Mouse (Mus musculus) intestine, postnatal 0 days (tissue): Measurements from ENCODE around the gene Exosc5. TPM values are rescaled to one million over a fixed set of nuclear protein-coding genes. Genes with fewer than 3 reads are reported as not detected.

ENCODE experiments used
- ATAC-seq: fragments of 200-750 bp; cut with Nextera tagmentation; 2 replicates; pipeline ENCODE4 v1.8.0; 2017; ENCODE audit warnings: mild to moderate bottlenecking, moderate TSS enrichment, moderate library complexity
- H3K27ac ChIP-seq: fragments of 300-500 bp; sonication (generic); 2 replicates; pipeline ENCODE4 v1.5.1; 2014; ENCODE audit warnings: mild to moderate bottlenecking, low read depth, low read length, moderate library complexity
- H3K27me3 ChIP-seq: fragments of 300-500 bp; sonication (generic); replicated peaks from 2 replicates; pipeline ENCODE4 v1.6.1; 2014; ENCODE audit warnings: low read length, mixed read lengths; ENCODE audit not compliant: control insufficient read depth, insufficient read depth
- H3K36me3 ChIP-seq: fragments of 300-500 bp; sonication (generic); 2 replicates; pipeline ENCODE4 v1.6.1; 2014; ENCODE audit warnings: mild to moderate bottlenecking, moderate library complexity; ENCODE audit not compliant: control insufficient read depth, insufficient read depth
- H3K4me1 ChIP-seq: fragments of 300-500 bp; sonication (generic); replicated peaks from 2 replicates; pipeline ENCODE4 v1.6.1; 2014; ENCODE audit warnings: antibody characterized with exemption, low read length, mixed read lengths; ENCODE audit not compliant: control insufficient read depth, insufficient read depth
- H3K4me2 ChIP-seq: fragments of 300-500 bp; sonication (generic); replicated peaks from 2 replicates; pipeline ENCODE4 v1.6.1; 2014; ENCODE audit warnings: low read depth, mild to moderate bottlenecking, moderate library complexity
- H3K4me3 ChIP-seq: fragments of 300-500 bp; sonication (generic); 2 replicates; pipeline ENCODE4 v1.5.1; 2014; ENCODE audit warnings: low read depth, low read length
- H3K9ac ChIP-seq: fragments of 300-500 bp; sonication (generic); 2 replicates; pipeline ENCODE4 v1.6.1; 2014; ENCODE audit warnings: mild to moderate bottlenecking, low read depth, low read length
- H3K9me3 ChIP-seq: fragments of 300-500 bp; sonication (generic); 2 replicates; pipeline ENCODE4 v1.6.1; 2016; ENCODE audit warnings: mixed run types; ENCODE audit not compliant: control insufficient read depth
- CTCF ChIP-seq: sonication (generic); IDR thresholded peaks from 2 replicates; pipeline ENCODE4 v1.5.1; 2016; ENCODE audit warnings: low read depth, mild to moderate bottlenecking, control low read depth, antibody characterized with exemption, moderate library complexity
- WGBS: fragments of 180-500 bp; shearing (Covaris S2); extraction: QIAGEN DNeasy Blood & Tissue Kit; methylation state at CpG from one replicate; pipeline ENCODE4 v1.1.7; 2014; 5-methylcytosine and 5-hydroxymethylcytosine counted together
- polyA plus RNA-seq: library from polyadenylated mRNA; unstranded; fragments of >200 nt; fragmentation: Nextera tagmentation; extraction: Ambion mirVana; gene quantifications from 2 replicates; pipeline ENCODE4 v1.2.1, GENCODE M21; 2015

Gene Exosc5
- polyA plus RNA-seq, 1 experiment from 2014 or later: 50.4 TPM

- Histone ChIP-seq H3K27ac (no peak overlapping the region), H3K4me3 (no peak overlapping the region), H3K36me3 (peaks cover 44% of the 10 kb centered on the region), H3K27me3 (no peaks in the 10 kb centered on the region), H3K9ac (no peak overlapping the region), H3K4me2 (no peak overlapping the region), H3K9me3 (no peaks in the 10 kb centered on the region), H3K4me1 (0 out of 2 replicates have a peak, but pooled peaks cover 6% of the 10 kb centered on the region)
- WGBS: 33% methylated on average over 7 of the region's 7 CpGs
- ATAC-seq: 0 out of 2 replicates have a peak, but pooled peaks have one; percentile 10
- TF ChIP-seq CTCF: no peak
Observed at GRCm38 (mm10) chr7:25711731-25712197, 52.8 kb downstream of the Exosc5 start.

GRCm38 (mm10) chr7:25712801-25713200 is 53.8 kb downstream of the Exosc5 start:
- Histone ChIP-seq H3K9me3 (no peaks in the 10 kb centered on the region), H3K36me3 (peaks cover 44% of the 10 kb centered on the region), H3K4me3 (no peak overlapping the region), H3K4me1 (0 out of 2 replicates have a peak, but pooled peaks cover 6% of the 10 kb centered on the region), H3K4me2 (no peak overlapping the region), H3K27me3 (no peaks in the 10 kb centered on the region), H3K9ac (no peak overlapping the region), H3K27ac (no peak overlapping the region)
- TF ChIP-seq CTCF: no peak
- 84% methylated on average over 9 of the region's 9 CpGs for WGBS
- no peak for ATAC-seq

GRCm38 (mm10) chr7:25714581-25714980 is 55.6 kb downstream of the Exosc5 start:
- no peak overlapping the region for H3K4me3 ChIP-seq
- H3K36me3 ChIP-seq: peaks cover 44% of the 10 kb centered on the region
- H3K9me3 ChIP-seq: no peaks in the 10 kb centered on the region
- ATAC-seq: no peak
- peaks cover 6% of the 10 kb centered on the region; the same call in 1 of the 2 replicates for H3K4me1 ChIP-seq
- no peaks in the 10 kb centered on the region for H3K27me3 ChIP-seq
- no peak for TF ChIP-seq CTCF
- no peak overlapping the region for H3K27ac ChIP-seq
- 92% methylated on average over 8 of the region's 8 CpGs for WGBS
- H3K9ac ChIP-seq: no peak overlapping the region
- H3K4me2 ChIP-seq: no peak overlapping the region

- WGBS: 95% methylated on average over 22 of the region's 22 CpGs
- Histone ChIP-seq H3K4me3 (no peak overlapping the region), H3K4me2 (no peak overlapping the region), H3K9ac (no peak overlapping the region), H3K9me3 (no peaks in the 10 kb centered on the region), H3K27me3 (no peaks in the 10 kb centered on the region), H3K4me1 (no peaks in the 10 kb centered on the region; the same call in 1 of the 2 replicates), H3K36me3 (peaks cover 51% of the 10 kb centered on the region), H3K27ac (no peak overlapping the region)
- TF ChIP-seq CTCF: no peak
- ATAC-seq: no peak
Observed at GRCm38 (mm10) chr7:25715731-25716271, 56.8 kb downstream of the Exosc5 start.

GRCm38 (mm10) chr7:25717478-25717877 is 58.5 kb downstream of the Exosc5 start:
- H3K4me1 ChIP-seq: no peaks in the 10 kb centered on the region; the same call in 1 of the 2 replicates
- TF ChIP-seq CTCF: no peak
- no peaks in the 10 kb centered on the region for H3K9me3 ChIP-seq
- H3K27me3 ChIP-seq: no peaks in the 10 kb centered on the region
- no peak overlapping the region for H3K9ac ChIP-seq
- peaks cover 61% of the 10 kb centered on the region for H3K36me3 ChIP-seq
- peak overlapping the region; percentile 68 for H3K4me2 ChIP-seq
- H3K27ac ChIP-seq: no peak overlapping the region
- no peak for ATAC-seq
- WGBS: 86% methylated on average over 3 of the region's 3 CpGs
- H3K4me3 ChIP-seq: no peak overlapping the region

- H3K4me2 ChIP-seq: peak within 1 kb of the TSS; percentile 68
- peak within 1 kb of the TSS; percentile 76 for H3K27ac ChIP-seq
- peaks cover 56% of the 10 kb centered on the region for H3K36me3 ChIP-seq
- H3K27me3 ChIP-seq: no peaks in the 10 kb centered on the region
- H3K9ac ChIP-seq: peak within 1 kb of the TSS; percentile 52
- peak; percentile 4; the same call in 1 of the 2 replicates for TF ChIP-seq CTCF
- no peaks in the 10 kb centered on the region for H3K9me3 ChIP-seq
- 3% methylated on average over 32 of the region's 32 CpGs for WGBS
- peak within 1 kb of the TSS; percentile 51 for H3K4me3 ChIP-seq
- peak; percentile 81 for ATAC-seq
- no peaks in the 10 kb centered on the region; the same call in 1 of the 2 replicates for H3K4me1 ChIP-seq
Observed at GRCm38 (mm10) chr7:25718788-25719417, 59.9 kb downstream of the Exosc5 start, which contains the start of gene Ccdc97. Gene Ccdc97 (minus strand): TSS chr7:25719088.
